Mouse (Mus musculus) forebrain, embryonic 12.5 days (tissue): ENCODE results near the gene Ccdc40. TPM values are rescaled to one million over a fixed set of nuclear protein-coding genes. Genes with fewer than 3 reads are reported as not detected.
A peak's percentile ranks its signal among the peaks of the same experiment; 100 is the strongest.

Experiments
- ATAC-seq: fragments of 200-750 bp; cut with Nextera tagmentation; 2 replicates; pipeline ENCODE4 v1.8.0; 2017; ENCODE audit warnings: moderate TSS enrichment; ENCODE audit not compliant: low FRiP score
- H3K27ac ChIP-seq: fragments of 300-500 bp; sonication (generic); 2 replicates; pipeline ENCODE4 v1.5.1; 2016; ENCODE audit warnings: mild to moderate bottlenecking
- H3K27me3 ChIP-seq: fragments of 300-500 bp; sonication (generic); 2 replicates; pipeline ENCODE4 v1.6.1; 2016; ENCODE audit warnings: mild to moderate bottlenecking
- H3K36me3 ChIP-seq: fragments of 300-500 bp; sonication (generic); replicated peaks from 2 replicates; pipeline ENCODE4 v1.6.1; 2016; ENCODE audit warnings: mild to moderate bottlenecking
- H3K4me1 ChIP-seq: fragments of 300-500 bp; sonication (generic); 2 replicates; pipeline ENCODE4 v1.6.1; 2016
- H3K4me2 ChIP-seq: fragments of 300-500 bp; sonication (generic); 2 replicates; pipeline ENCODE4 v1.6.1; 2016; ENCODE audit warnings: mild to moderate bottlenecking, moderate library complexity
- H3K4me3 ChIP-seq: fragments of 300-500 bp; sonication (generic); replicated peaks from 2 replicates; pipeline ENCODE4 v1.5.1; 2016; ENCODE audit warnings: mild to moderate bottlenecking
- H3K9ac ChIP-seq: fragments of 300-500 bp; sonication (generic); 2 replicates; pipeline ENCODE4 v1.6.1; 2016; ENCODE audit warnings: mild to moderate bottlenecking
- H3K9me3 ChIP-seq: fragments of 300-500 bp; sonication (generic); 2 replicates; pipeline ENCODE4 v1.6.1; 2016
- WGBS: fragments of 180-500 bp; shearing (Covaris S2); methylation state at CpG from one replicate; pipeline ENCODE4 v1.1.7; 2016; 5-methylcytosine and 5-hydroxymethylcytosine counted together
- polyA plus RNA-seq: library from polyadenylated mRNA; unstranded; fragments of >200 nt; fragmentation: Nextera tagmentation; extraction: Ambion mirVana; gene quantifications from 2 replicates; pipeline ENCODE4 v1.2.1, GENCODE M21; 2016

Gene Ccdc40
- polyA plus RNA-seq = 20.7 TPM in 2 replicates

DNA sequence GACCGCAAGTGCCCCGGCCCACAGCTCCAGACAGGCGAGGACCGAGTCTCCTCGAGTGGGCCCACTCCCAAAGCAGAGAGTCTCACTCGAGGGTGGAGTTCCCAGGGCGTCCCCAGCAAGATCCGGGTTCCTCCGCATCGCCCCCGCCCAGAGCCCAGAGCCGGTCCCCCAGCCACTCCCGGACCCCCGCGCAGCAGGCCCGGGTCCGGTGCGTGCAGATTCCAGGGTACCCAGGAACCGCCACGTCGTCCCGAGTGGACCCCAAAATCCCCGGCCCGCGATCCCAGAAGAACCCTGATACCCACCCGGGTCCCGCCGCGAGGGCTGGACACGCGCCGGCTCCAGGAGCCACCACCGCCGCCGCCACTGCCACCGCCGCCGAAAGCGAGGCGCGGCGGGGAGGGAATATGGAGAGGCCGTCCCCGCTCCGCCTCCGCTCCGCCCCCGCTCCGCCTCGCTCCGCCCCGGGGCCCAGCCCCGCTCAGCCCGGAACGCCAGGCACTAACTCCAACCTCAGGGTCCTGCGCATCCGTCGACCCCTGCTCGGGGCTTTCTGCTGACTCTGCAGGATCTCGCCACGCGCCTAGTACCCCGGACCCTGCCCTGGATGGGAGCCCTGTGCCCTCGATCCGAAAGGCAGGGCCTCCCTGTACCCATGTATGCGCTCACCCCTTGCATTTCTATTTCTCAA, at the start of gene Ccdc40, which contains the start of gene Tbc1d16:
Ccdc40 (plus strand) TSS at position 482 of the 691 bp plus-strand sequence.
Tbc1d16 (minus strand) TSS at position 409 of the 691 bp plus-strand sequence.
- peak within 1 kb of the TSS; percentile 90 for H3K9ac ChIP-seq
- peaks cover 61% of the 10 kb centered on the region for H3K4me1 ChIP-seq
- peak within 1 kb of the TSS; percentile 88 for H3K27ac ChIP-seq
- WGBS = 1% methylated on average over 66 of the region's 66 CpGs
- peaks cover 13% of the 10 kb centered on the region; the same call in 1 of the 2 replicates for H3K36me3 ChIP-seq
- peak; percentile 92 for ATAC-seq
- peak within 1 kb of the TSS; percentile 80 for H3K4me3 ChIP-seq
- H3K9me3 ChIP-seq = no peaks in the 10 kb centered on the region
- peak within 1 kb of the TSS; percentile 90 for H3K4me2 ChIP-seq
- peaks cover 3% of the 10 kb centered on the region; the same call in 1 of the 2 replicates for H3K27me3 ChIP-seq

DNA sequence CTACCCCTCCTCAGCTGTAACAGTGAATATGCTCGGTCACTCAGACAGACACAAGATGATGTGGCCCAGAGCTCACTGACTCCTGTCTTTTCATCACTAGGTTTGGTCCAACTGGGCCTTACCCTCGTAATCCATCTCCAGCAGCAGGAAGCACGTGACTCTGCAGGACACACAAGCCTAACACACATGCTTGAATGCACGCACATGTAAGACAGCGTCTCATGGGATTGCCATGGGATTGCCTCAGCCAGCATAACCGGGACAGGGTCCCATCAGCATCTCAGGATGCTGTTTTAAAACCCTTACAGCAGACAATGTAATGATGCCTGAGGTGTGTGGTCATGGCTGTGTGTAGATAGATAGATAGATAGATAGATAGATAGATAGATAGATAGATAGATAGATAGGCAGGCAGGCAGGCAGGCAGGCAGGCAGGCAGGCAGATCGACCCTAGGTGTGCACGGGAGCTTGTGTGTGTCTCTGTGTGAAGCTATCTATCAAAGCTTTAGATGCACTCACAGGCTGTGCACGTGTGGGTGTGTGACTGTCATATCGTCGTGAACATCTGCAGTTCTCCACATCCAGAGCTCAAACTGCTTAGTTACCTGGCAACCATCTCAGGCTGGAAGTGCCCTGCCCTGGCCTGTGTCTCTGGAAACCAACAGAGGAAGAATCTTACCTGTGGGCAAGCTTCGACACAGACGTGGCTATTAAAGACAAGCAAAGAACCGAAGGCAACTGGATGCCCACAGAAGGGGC, 47.4 kb upstream of the Ccdc40 start:
- 87% methylated on average over 14 of the region's 14 CpGs for WGBS
- no peak overlapping the region for H3K4me3 ChIP-seq
- H3K27ac ChIP-seq = 0 out of 2 replicates have a peak overlapping the region, but pooled peaks have one; percentile 42
- H3K36me3 ChIP-seq = no peaks in the 10 kb centered on the region; the same call in 1 of the 2 replicates
- no peaks in the 10 kb centered on the region for H3K9me3 ChIP-seq
- H3K4me2 ChIP-seq = no peak overlapping the region
- no peak overlapping the region for H3K9ac ChIP-seq
- H3K4me1 ChIP-seq = peaks cover 64% of the 10 kb centered on the region
- ATAC-seq = no peak
- H3K27me3 ChIP-seq = no peaks in the 10 kb centered on the region

DNA sequence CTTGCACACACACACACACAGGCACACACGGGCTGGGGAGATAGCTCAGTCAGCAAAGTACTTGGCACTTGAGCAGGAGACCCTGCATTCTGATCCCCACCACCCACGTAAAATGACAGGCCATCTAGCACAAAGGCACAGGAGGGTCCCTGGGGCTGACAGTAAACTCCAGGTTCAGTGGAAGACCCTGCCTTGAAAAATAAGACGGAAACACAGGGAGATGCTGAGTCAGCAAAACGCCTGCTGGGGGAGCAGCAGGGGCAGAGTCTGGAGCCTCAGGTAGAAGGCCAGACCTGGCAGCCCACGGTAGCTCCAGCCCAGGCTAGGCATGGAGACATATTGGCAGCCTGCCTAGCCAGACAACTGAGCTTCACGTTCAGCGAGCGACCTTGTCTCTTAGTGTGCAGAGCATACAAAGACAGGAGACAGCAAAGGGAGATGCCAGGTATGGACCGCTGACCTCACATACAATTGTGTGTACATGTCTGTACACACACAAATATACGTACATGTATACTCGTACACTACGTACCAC, 46.4 kb upstream of the Ccdc40 start:
- H3K27ac ChIP-seq = 0 out of 2 replicates have a peak overlapping the region, but pooled peaks have one; percentile 42
- H3K9me3 ChIP-seq = no peaks in the 10 kb centered on the region
- H3K36me3 ChIP-seq = no peaks in the 10 kb centered on the region; the same call in 1 of the 2 replicates
- no peak overlapping the region for H3K4me2 ChIP-seq
- no peak overlapping the region for H3K9ac ChIP-seq
- 83% methylated on average over 12 of the region's 12 CpGs for WGBS
- ATAC-seq = no peak
- no peaks in the 10 kb centered on the region for H3K27me3 ChIP-seq
- H3K4me3 ChIP-seq = no peak overlapping the region
- H3K4me1 ChIP-seq = peaks cover 57% of the 10 kb centered on the region

DNA sequence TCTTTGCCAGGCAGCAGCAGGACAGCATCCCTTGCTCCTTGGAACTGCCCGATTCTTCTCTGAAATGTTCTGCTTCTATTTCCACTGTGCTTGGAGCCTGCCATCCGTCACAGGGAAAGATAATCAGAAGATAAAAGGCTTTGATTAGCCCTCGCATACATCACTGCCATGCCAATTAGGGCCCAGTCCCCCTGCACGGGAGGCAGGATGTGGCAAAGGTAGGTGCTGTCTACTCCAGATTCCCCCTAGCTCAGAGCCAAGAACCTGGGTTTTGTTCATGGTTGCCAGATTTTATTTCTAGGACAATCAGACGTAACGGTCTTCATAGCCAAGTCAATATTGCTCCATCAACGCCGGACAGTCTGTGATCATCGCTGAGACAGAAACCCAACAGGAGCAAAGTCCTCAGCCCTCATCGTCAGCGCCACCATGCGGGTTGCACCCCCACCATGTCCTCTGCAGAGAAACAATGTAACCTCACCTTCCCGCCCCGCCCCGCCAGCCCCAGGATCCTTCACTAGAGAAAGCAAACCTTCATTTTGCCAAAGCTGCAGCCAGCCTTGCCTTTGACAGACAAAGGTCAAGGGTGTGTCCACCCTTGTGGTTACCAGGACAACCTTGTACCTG, 44.6 kb upstream of the Ccdc40 start:
- no peaks in the 10 kb centered on the region for H3K9me3 ChIP-seq
- H3K9ac ChIP-seq = no peak overlapping the region
- H3K27ac ChIP-seq = peak overlapping the region; percentile 61
- no peak overlapping the region for H3K4me3 ChIP-seq
- WGBS = 74% methylated on average over 15 of the region's 15 CpGs
- no peaks in the 10 kb centered on the region; the same call in 1 of the 2 replicates for H3K36me3 ChIP-seq
- H3K4me1 ChIP-seq = peaks cover 60% of the 10 kb centered on the region
- H3K4me2 ChIP-seq = no peak overlapping the region
- no peak for ATAC-seq
- H3K27me3 ChIP-seq = no peaks in the 10 kb centered on the region

DNA sequence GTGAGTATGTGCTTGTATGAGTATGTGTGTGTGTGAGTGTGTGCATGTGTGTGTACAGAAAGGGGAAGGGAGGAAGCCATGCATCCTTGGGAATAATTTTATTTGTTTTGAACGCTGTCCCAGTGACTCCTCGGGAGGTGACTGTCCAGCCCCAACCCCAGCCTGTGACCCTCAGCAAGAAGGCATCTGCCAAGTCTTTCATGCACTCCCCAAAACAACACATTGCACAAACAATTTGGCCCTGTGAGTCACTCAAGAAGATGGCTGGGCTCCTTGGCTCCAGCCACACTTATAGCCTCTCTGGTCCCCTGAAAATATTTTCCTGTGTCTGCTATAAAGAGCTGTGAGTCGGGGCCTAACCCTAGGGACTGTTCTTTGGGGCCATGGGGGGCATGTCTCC, 42.0 kb upstream of the Ccdc40 start:
- Histone ChIP-seq H3K36me3 (no peaks in the 10 kb centered on the region; the same call in 1 of the 2 replicates), H3K4me2 (no peak overlapping the region), H3K27me3 (no peaks in the 10 kb centered on the region), H3K27ac (no peak overlapping the region), H3K9ac (no peak overlapping the region), H3K4me3 (no peak overlapping the region), H3K9me3 (no peaks in the 10 kb centered on the region), H3K4me1 (peaks cover 65% of the 10 kb centered on the region)
- ATAC-seq = no peak
- WGBS = 93% methylated on average over 3 of the region's 3 CpGs

DNA sequence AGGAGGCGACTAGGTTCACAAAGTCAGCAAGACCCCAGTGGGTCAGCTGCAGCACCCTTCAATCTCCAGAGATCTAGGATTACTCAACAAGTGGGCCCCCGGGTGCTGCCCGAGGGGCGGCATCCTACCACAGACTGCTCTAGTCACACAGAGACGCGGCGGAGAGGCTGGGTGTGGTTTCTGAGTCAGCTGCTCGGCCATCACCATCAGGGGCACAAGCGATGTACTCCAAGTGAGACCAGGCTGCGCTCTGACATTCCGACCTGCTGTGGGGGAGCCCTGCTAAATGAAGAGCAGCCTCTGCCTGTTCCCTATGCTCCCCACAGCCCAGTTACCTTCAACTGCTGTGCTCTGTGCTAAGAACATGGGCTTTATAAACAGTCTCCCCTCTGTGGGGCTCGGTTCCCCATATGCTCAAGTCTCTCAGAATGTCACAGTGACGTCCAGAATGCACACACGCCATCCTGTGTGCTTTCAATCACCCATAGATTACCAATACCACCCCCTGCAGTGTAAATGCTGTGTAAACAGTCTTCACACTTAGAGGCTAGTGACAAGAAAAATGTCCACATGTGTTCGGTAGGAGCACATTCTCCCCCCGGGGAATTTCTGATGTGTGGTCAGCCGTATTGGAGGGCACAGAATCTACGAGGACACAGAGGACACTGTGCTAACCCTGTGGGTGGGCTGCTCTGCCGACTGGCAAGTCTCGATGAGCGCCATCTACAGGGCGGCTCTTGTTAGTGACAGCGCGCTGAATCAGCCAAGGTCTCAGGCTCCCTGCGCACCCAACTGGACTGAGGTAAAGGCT, 41.2 kb upstream of the Ccdc40 start:
- WGBS = 46% methylated on average over 25 of the region's 25 CpGs
- Histone ChIP-seq H3K9ac (no peak overlapping the region), H3K36me3 (no peaks in the 10 kb centered on the region), H3K4me2 (no peak overlapping the region), H3K9me3 (no peaks in the 10 kb centered on the region), H3K27ac (no peak overlapping the region), H3K27me3 (no peaks in the 10 kb centered on the region), H3K4me1 (peaks cover 56% of the 10 kb centered on the region), H3K4me3 (no peak overlapping the region)
- peak; percentile 67 for ATAC-seq

DNA sequence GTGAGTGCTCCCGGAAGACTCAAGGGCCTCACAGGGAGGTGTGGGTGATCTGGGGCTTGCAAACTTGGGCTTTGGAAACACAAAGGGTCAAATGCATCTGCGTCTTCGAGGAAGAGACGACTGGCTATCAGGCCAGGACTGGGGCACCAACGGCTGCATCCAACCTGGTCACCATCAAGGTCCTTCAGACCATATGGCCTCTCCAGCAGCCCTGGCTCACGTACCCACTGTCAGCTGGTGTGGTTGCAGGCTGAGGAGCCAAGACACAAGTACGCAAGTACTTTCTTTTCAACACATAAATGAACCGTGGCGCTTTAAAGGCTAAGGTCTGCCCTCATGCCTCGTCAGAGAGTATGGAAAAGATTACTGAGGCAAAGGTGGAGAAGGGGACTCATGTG, 40.6 kb upstream of the Ccdc40 start:
- Histone ChIP-seq H3K4me1 (peaks cover 52% of the 10 kb centered on the region), H3K27me3 (no peaks in the 10 kb centered on the region), H3K27ac (no peak overlapping the region)

DNA sequence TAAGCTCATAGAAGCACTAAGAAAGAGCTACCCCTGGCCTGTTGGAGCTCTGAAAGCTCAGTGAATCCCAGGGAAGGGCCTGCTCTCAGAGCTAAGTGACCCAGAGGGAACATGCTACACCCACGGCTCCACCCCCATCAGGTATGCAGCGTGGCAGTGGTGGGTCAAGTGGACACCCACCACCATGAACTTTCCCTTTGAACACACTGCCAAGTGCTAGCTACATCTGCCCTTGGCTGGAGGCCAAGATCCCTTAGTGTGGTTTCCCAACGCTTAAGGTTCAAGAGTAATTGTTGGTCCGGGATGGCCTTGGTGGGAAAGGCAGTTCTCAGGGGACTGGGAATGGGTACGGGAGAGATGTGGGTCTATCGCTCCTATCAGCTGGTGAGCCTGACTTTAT, 40.0 kb upstream of the Ccdc40 start:
- no peaks in the 10 kb centered on the region for H3K27me3 ChIP-seq
- H3K9me3 ChIP-seq = no peaks in the 10 kb centered on the region
- no peak overlapping the region for H3K9ac ChIP-seq
- WGBS = 77% methylated on average over 6 of the region's 6 CpGs
- no peak overlapping the region for H3K4me3 ChIP-seq
- no peak overlapping the region for H3K27ac ChIP-seq
- no peak overlapping the region for H3K4me2 ChIP-seq
- H3K36me3 ChIP-seq = no peaks in the 10 kb centered on the region
- H3K4me1 ChIP-seq = peaks cover 46% of the 10 kb centered on the region
- ATAC-seq = no peak

More for the DNA sequence above, 40.6 kb upstream of the Ccdc40 start:
- Histone ChIP-seq H3K9ac (no peak overlapping the region), H3K4me3 (no peak overlapping the region), H3K36me3 (no peaks in the 10 kb centered on the region), H3K9me3 (no peaks in the 10 kb centered on the region), H3K4me2 (no peak overlapping the region)
- WGBS = 50% methylated on average over 10 of the region's 10 CpGs
- no peak; the same call in 1 of the 2 replicates for ATAC-seq

DNA sequence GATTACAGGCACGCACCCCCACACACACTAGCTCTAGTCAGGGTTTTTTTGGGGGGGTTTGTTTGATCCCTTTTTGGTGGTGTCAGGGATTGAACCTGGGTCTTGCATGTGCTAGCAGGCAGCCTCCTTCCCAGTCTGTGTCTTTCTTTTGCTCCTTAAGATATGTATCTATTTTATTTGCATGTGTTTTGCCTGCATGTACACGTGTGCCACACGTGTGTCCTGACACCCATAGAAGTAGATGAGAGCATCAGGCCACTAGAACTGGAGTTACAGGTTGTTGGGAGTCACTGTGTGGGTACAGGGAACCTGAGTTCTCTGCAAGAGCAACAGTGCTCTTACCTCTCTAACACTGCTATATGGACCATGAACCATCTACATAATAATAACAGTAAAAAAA, 39.1 kb upstream of the Ccdc40 start:
- WGBS = 93% methylated on average over 3 of the region's 3 CpGs
- no peaks in the 10 kb centered on the region for H3K9me3 ChIP-seq
- ATAC-seq = no peak

DNA sequence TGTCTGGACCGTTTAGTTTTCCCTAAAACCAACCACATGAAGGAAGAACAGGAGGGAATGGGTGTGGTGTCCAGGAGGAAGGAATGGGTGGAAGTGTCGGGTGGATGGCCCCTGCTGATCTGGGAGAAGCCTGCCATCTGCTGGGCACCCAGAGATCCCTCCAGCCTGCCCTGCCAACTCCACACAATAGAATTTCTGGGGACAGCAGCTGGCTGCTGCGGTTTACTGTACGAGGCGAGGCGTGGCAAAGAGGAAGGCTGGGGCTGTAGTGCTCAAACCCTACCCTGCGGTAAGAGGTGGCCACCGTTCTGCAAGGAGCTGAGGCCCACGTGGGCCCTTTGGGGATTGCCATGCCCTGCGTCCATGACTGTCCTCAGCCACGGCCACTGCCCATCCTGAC, 37.9 kb upstream of the Ccdc40 start:
- H3K9me3 ChIP-seq = no peaks in the 10 kb centered on the region
- peak overlapping the region; percentile 34 for H3K9ac ChIP-seq
- H3K36me3 ChIP-seq = no peaks in the 10 kb centered on the region
- H3K4me1 ChIP-seq = peaks cover 36% of the 10 kb centered on the region
- peak overlapping the region; percentile 68; the same call in 1 of the 2 replicates for H3K27ac ChIP-seq
- WGBS = 39% methylated on average over 11 of the region's 11 CpGs
- H3K27me3 ChIP-seq = no peaks in the 10 kb centered on the region
- ATAC-seq = peak; percentile 58
- no peak overlapping the region for H3K4me2 ChIP-seq
- H3K4me3 ChIP-seq = no peak overlapping the region

More for the DNA sequence above, 39.1 kb upstream of the Ccdc40 start:
- peaks cover 36% of the 10 kb centered on the region for H3K4me1 ChIP-seq
- H3K9ac ChIP-seq = no peak overlapping the region
- H3K27ac ChIP-seq = no peak overlapping the region
- no peaks in the 10 kb centered on the region for H3K36me3 ChIP-seq
- H3K4me2 ChIP-seq = no peak overlapping the region
- no peaks in the 10 kb centered on the region for H3K27me3 ChIP-seq
- no peak overlapping the region for H3K4me3 ChIP-seq

DNA sequence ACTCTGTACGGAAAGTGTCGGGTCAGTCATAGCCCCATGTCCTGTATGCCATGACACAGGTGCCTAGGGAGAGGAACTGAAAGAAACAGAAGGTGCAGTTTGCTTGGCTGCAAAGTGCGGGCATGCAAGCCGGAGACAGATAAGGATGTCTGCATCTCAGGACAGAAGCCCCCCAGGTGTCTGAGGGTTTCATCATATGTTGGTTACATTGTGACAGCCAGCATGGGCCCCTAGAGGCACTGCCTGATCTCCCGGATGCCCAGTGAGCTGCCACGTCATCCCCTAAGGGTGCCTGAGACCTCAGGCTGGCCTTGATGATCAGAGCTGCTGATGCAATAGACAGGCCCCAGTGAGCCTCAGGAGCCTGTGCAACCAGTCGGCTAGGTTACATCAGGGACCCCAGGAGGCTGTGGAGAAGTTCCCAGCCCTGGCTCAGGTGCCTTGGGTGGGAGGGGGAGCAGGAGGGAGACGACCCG, 36.7 kb upstream of the Ccdc40 start:
- Histone ChIP-seq H3K4me1 (peaks cover 36% of the 10 kb centered on the region), H3K9me3 (no peaks in the 10 kb centered on the region), H3K4me2 (no peak overlapping the region), H3K27me3 (no peaks in the 10 kb centered on the region), H3K27ac (no peak overlapping the region), H3K9ac (no peak overlapping the region), H3K4me3 (no peak overlapping the region), H3K36me3 (no peaks in the 10 kb centered on the region; the same call in 1 of the 2 replicates)
- ATAC-seq = no peak
- 82% methylated on average over 9 of the region's 9 CpGs for WGBS
